Mouse (Mus musculus): ENCODE data around the gene Slc25a14. TPM values are rescaled to one million over a fixed set of nuclear protein-coding genes. Genes with fewer than 3 reads are reported as not detected.

Slc25a14 gene
- polyA plus RNA-seq, 1 experiment: 7.7 TPM

- Histone ChIP-seq H3K4me1 (ENCODE audit: control insufficient read depth, insufficient read depth, low read length) (no peaks in the 10 kb centered on the region), H3K4me3 (ENCODE audit: insufficient read depth, low read length) (no peak overlapping the region), H3K27ac (ENCODE audit: insufficient read depth, low read length) (no peak overlapping the region)
- TF ChIP-seq CTCF (IDR thresholded peaks at IDR 0.05; ENCODE audit: borderline replicate concordance, insufficient read depth, low read length) (peak; percentile 26; the same call in 1 of the 2 replicates), POLR2A (IDR thresholded peaks at IDR 0.05; ENCODE audit: low read depth, low read length) (no peak)
Observed at GRCm38 (mm10) chrX:48644122-48644521, 20.9 kb downstream of the Slc25a14 start.

DNA sequence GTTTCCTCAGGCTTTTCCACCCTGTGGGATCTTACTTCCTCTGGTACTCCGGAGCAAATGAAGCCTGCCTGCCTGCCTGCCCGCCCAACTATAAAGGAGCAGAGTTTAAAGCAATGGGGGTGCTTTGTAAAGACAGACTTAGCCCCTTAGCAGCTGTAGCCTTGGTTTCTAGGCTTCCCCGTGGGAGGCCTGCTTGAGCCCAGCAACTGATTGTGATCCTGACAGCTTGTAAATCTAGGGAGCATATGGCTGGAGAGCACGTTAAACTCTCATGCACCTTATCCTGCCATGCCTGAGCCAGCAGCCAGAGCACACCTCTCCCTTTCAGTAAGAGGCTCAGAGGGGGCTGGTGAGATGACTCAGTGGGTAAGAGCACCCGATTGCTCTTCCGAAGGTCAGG lies 43.6 kb downstream of the Slc25a14 start:
- TF ChIP-seq POLR2A (IDR thresholded peaks at IDR 0.05; ENCODE audit: low read depth, low read length): no peak
- TF ChIP-seq CTCF (IDR thresholded peaks at IDR 0.05; ENCODE audit: borderline replicate concordance, insufficient read depth, low read length): no peak
- Histone ChIP-seq H3K4me3 (ENCODE audit: insufficient read depth, low read length) (no peak overlapping the region), H3K27ac (ENCODE audit: insufficient read depth, low read length) (no peak overlapping the region), H3K4me1 (ENCODE audit: control insufficient read depth, insufficient read depth, low read length) (no peaks in the 10 kb centered on the region)

DNA sequence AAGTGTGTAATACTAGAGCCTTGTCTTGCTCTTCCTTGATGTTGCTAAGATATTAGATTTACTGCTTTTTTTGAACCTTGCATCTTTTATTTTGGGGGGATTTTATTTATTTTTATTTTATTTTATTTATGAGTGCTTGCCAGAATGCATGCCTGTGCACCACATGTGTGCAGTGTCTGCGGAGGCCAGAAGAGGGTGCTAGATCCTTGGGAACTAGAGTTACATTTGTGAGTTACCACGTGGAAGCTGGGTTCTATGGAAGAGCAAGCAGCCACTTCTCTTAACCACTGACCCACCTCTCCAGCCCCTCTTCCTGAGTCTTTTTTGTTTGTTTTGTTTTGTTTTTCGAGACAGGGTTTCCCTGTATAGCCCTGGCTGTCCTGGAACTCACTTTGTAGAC lies 46.4 kb downstream of the Slc25a14 start:
- Histone ChIP-seq H3K27ac (ENCODE audit: insufficient read depth, low read length) (no peak overlapping the region), H3K4me3 (ENCODE audit: insufficient read depth, low read length) (no peak overlapping the region), H3K4me1 (ENCODE audit: control insufficient read depth, insufficient read depth, low read length) (no peaks in the 10 kb centered on the region)
- TF ChIP-seq CTCF (IDR thresholded peaks at IDR 0.05; ENCODE audit: borderline replicate concordance, insufficient read depth, low read length) (no peak), POLR2A (IDR thresholded peaks at IDR 0.05; ENCODE audit: low read depth, low read length) (no peak)

GRCm38 (mm10) chrX:48671714-48672113 lies 48.5 kb downstream of the Slc25a14 start:
- TF ChIP-seq POLR2A (IDR thresholded peaks at IDR 0.05; ENCODE audit: low read depth, low read length): no peak
- no peak for TF ChIP-seq CTCF (IDR thresholded peaks at IDR 0.05; ENCODE audit: borderline replicate concordance, insufficient read depth, low read length)
- Histone ChIP-seq H3K4me1 (ENCODE audit: control insufficient read depth, insufficient read depth, low read length) (no peaks in the 10 kb centered on the region), H3K4me3 (ENCODE audit: insufficient read depth, low read length) (no peak overlapping the region), H3K27ac (ENCODE audit: insufficient read depth, low read length) (no peak overlapping the region)

- no peaks in the 10 kb centered on the region for H3K4me1 ChIP-seq (ENCODE audit: control insufficient read depth, insufficient read depth, low read length)
- no peak within 1 kb of the TSS for H3K27ac ChIP-seq (ENCODE audit: insufficient read depth, low read length)
- H3K4me3 ChIP-seq (ENCODE audit: insufficient read depth, low read length): no peak within 1 kb of the TSS
- no peak for TF ChIP-seq POLR2A (IDR thresholded peaks at IDR 0.05; ENCODE audit: low read depth, low read length)
- no peak for TF ChIP-seq CTCF (IDR thresholded peaks at IDR 0.05; ENCODE audit: borderline replicate concordance, insufficient read depth, low read length)
Observed at GRCm38 (mm10) chrX:48674171-48674570, 51.0 kb downstream of the Slc25a14 start, which contains the start of gene Gpr119. Gpr119 (minus strand) TSS chrX:48674478.

- Histone ChIP-seq H3K4me3 (ENCODE audit: insufficient read depth, low read length) (no peak overlapping the region), H3K4me1 (ENCODE audit: control insufficient read depth, insufficient read depth, low read length) (no peaks in the 10 kb centered on the region)
- no peak for TF ChIP-seq POLR2A (IDR thresholded peaks at IDR 0.05; ENCODE audit: low read depth, low read length)
- TF ChIP-seq CTCF (IDR thresholded peaks at IDR 0.05; ENCODE audit: borderline replicate concordance, insufficient read depth, low read length): no peak
Observed at GRCm38 (mm10) chrX:48683451-48683850, 60.2 kb downstream of the Slc25a14 start.

DNA sequence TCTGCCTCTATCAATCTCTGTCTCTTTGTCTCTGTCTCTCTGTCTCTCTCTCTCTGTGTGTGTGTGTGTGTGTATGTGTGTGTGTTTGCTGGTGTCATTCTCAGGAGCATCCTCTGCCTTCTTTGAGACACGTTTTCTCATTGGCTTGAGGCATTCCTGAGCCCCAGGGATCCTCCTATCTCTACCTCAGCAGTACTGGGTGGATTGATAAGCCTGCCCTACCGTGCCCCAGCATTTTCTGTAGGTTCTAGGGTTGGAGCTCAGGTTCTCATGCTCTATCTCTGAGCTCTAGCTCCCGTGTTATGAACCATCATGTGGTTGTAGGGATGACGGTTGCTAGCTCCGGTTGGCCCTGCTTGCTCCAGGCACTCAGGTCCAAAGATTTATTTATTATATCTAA lies 60.6 kb downstream of the Slc25a14 start:
- H3K4me3 ChIP-seq (ENCODE audit: insufficient read depth, low read length): no peak overlapping the region
- H3K27ac ChIP-seq (ENCODE audit: insufficient read depth, low read length): no peak overlapping the region
- TF ChIP-seq POLR2A (IDR thresholded peaks at IDR 0.05; ENCODE audit: low read depth, low read length) (no peak), CTCF (IDR thresholded peaks at IDR 0.05; ENCODE audit: borderline replicate concordance, insufficient read depth, low read length) (no peak)
- H3K4me1 ChIP-seq (ENCODE audit: control insufficient read depth, insufficient read depth, low read length): no peaks in the 10 kb centered on the region

More at GRCm38 (mm10) chrX:48683451-48683850, 60.2 kb downstream of the Slc25a14 start:
- H3K27ac ChIP-seq (ENCODE audit: insufficient read depth, low read length): no peak overlapping the region

- H3K4me1 ChIP-seq (ENCODE audit: control insufficient read depth, insufficient read depth, low read length): 0 out of 2 replicates have a peak, but pooled peaks cover 4% of the 10 kb centered on the region
- TF ChIP-seq POLR2A (IDR thresholded peaks at IDR 0.05; ENCODE audit: low read depth, low read length): peak; percentile 43; the same call in 1 of the 2 replicates
- TF ChIP-seq CTCF (IDR thresholded peaks at IDR 0.05; ENCODE audit: borderline replicate concordance, insufficient read depth, low read length): no peak
- H3K4me3 ChIP-seq (ENCODE audit: insufficient read depth, low read length): peak overlapping the region; percentile 17
- no peak overlapping the region for H3K27ac ChIP-seq (ENCODE audit: insufficient read depth, low read length)
Observed at GRCm38 (mm10) chrX:48694460-48694859, 71.2 kb downstream of the Slc25a14 start.

DNA sequence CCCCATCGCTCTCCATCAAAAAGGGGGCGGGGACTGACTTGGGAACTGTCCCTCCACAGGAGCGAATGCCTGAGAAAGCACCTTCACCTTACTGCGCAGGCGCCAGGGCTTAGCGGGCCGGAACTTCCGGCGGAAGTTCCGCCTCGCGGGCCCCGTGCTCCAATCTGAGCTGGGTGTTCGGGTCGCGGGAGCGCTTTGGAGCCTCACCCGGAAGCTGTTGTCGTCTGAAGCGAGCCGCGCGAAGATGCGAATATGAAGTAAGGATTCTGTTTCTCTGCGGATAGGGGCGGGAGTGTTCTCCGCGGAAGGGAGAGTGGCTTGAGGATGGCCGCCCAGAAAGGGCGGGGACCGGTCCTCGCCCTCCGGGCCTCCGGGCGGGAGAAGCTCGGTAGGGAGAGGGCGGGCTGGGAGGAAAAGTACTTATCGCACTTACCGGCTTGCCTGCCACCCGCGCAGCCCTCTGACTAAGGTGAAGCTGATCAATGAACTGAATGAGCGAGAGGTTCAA lies 71.7 kb downstream of the Slc25a14 start, which contains the start of gene Rbmx2:
Gene Rbmx2, plus strand, starts transcription at position 141 of the 508 bp plus-strand sequence.
- Histone ChIP-seq H3K27ac (ENCODE audit: insufficient read depth, low read length) (no peak within 1 kb of the TSS), H3K4me1 (ENCODE audit: control insufficient read depth, insufficient read depth, low read length) (0 out of 2 replicates have a peak, but pooled peaks cover 4% of the 10 kb centered on the region), H3K4me3 (ENCODE audit: insufficient read depth, low read length) (peak within 1 kb of the TSS; percentile 76)
- TF ChIP-seq POLR2A (IDR thresholded peaks at IDR 0.05; ENCODE audit: low read depth, low read length): no peak
- no peak for TF ChIP-seq CTCF (IDR thresholded peaks at IDR 0.05; ENCODE audit: borderline replicate concordance, insufficient read depth, low read length)

DNA sequence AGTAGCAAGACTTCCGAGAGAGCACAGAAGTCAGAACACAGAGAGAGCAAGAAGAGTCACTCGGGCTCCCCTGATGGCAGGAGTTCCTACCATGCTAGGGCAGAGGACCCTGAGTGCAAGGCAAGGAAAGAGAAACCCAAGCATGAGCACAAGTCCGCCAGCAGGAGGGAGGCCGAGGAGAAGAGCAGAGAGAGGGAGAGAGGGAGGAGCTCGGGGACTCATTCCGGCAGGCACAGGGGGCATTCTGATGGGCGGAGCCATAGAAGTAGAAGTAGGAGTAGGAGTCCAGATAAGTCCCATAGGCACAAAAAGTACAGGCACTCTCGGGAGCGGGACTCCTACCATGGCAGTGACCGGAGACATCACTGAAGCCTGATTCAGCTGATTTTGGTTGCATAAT lies 86.5 kb downstream of the Slc25a14 start:
- Histone ChIP-seq H3K4me1 (ENCODE audit: control insufficient read depth, insufficient read depth, low read length) (no peaks in the 10 kb centered on the region), H3K4me3 (ENCODE audit: insufficient read depth, low read length) (no peak overlapping the region), H3K27ac (ENCODE audit: insufficient read depth, low read length) (no peak overlapping the region)
- no peak for TF ChIP-seq CTCF (IDR thresholded peaks at IDR 0.05; ENCODE audit: borderline replicate concordance, insufficient read depth, low read length)
- TF ChIP-seq POLR2A (IDR thresholded peaks at IDR 0.05; ENCODE audit: low read depth, low read length): no peak

Other genes with a start within 250 kb of the Slc25a14 start
- gene Elf4, start 160.3 kb upstream of the Slc25a14 start, polyA plus RNA-seq (2011; ENCODE audit: insufficient read length, low read depth, missing spikeins): 27.1 and 30.6 TPM in 2 replicates
- 32.0 and 33.7 TPM in 2 replicates for gene Aifm1, start 109.8 kb upstream of the Slc25a14 start, polyA plus RNA-seq (2011; ENCODE audit: insufficient read length, low read depth, missing spikeins)
- 1.1 TPM in 1 of 2 replicates, not detected in the other for gene Rab33a, start 104.1 kb upstream of the Slc25a14 start, polyA plus RNA-seq (2011; ENCODE audit: insufficient read length, low read depth, missing spikeins)
- 22.1 and 29.3 TPM in 2 replicates for gene Zfp280c, start 28.9 kb upstream of the Slc25a14 start, polyA plus RNA-seq (2011; ENCODE audit: insufficient read length, low read depth, missing spikeins)
- not detected in 2 replicates for gene Gpr119, start 51.1 kb downstream of the Slc25a14 start, polyA plus RNA-seq (2011; ENCODE audit: insufficient read length, low read depth, missing spikeins)
- 7.5 and 9.1 TPM in 2 replicates for gene Rbmx2, start 71.6 kb downstream of the Slc25a14 start, polyA plus RNA-seq (2011; ENCODE audit: insufficient read length, low read depth, missing spikeins)

Data from embryonic fibroblast, embryonic 13.5 days (primary cell).